Mouse (Mus musculus) embryonic fibroblast, embryonic 13.5 days (primary cell): ENCODE data around the gene Mast3.

ENCODE experiments used
- CTCF ChIP-seq: IDR thresholded peaks from 2 replicates; pipeline ENCODE4 v1.5.1; 2011; ENCODE audit warnings: mild to moderate bottlenecking, control low read depth, low read length, moderate library complexity, borderline replicate concordance; ENCODE audit not compliant: insufficient read depth
- POLR2A ChIP-seq: IDR thresholded peaks from 2 replicates; pipeline ENCODE4 v1.6.1; 2011; ENCODE audit warnings: low read depth, mild to moderate bottlenecking, control low read depth, low read length, moderate library complexity

- TF ChIP-seq CTCF, result no peak
- no peak for TF ChIP-seq POLR2A
Measured at GRCm38 (mm10) chr8:70842484-70842883, 37.6 kb upstream of the Mast3 start.
